Mouse (Mus musculus): ENCODE data around the gene Pde10a. TPM values are rescaled to one million over a fixed set of nuclear protein-coding genes. Genes with fewer than 3 reads are reported as not detected.
"Not testable (repeated sequence)": the region's sequence is repeated elsewhere in the genome, so short reads cannot be mapped to it uniquely, and the experiment has no call there.

The Pde10a gene
- polyA plus RNA-seq, 1 experiment from 2014 or later, result 6.2 TPM

GRCm38 (mm10) chr17:8657661-8658060 is 132.5 kb downstream of the Pde10a start:
- no peak overlapping the region for H3K4me3 ChIP-seq
- no peak overlapping the region for H3K9ac ChIP-seq
- no peaks in the 10 kb centered on the region for H3K9me3 ChIP-seq
- WGBS, result 68% methylated on average over 9 of the region's 9 CpGs
- no peak overlapping the region for H3K4me2 ChIP-seq
- no peak for ATAC-seq (ENCODE audit: insufficient number of reproducible peaks, insufficient read depth, low FRiP score, low TSS enrichment, low read depth)
- H3K36me3 ChIP-seq, result no peaks in the 10 kb centered on the region
- H3K4me1 ChIP-seq, result no peaks in the 10 kb centered on the region
- H3K27me3 ChIP-seq, result no peaks in the 10 kb centered on the region
- no peak overlapping the region for H3K27ac ChIP-seq

GRCm38 (mm10) chr17:8658751-8659454 is 133.7 kb downstream of the Pde10a start:
- H3K9ac ChIP-seq, result no peak overlapping the region
- H3K27ac ChIP-seq, result no peak overlapping the region
- 65% methylated on average over 16 of the region's 16 CpGs for WGBS
- H3K36me3 ChIP-seq, result no peaks in the 10 kb centered on the region
- H3K4me3 ChIP-seq, result no peak overlapping the region
- H3K4me1 ChIP-seq, result no peaks in the 10 kb centered on the region
- no peaks in the 10 kb centered on the region for H3K9me3 ChIP-seq
- no peak for ATAC-seq (ENCODE audit: insufficient number of reproducible peaks, insufficient read depth, low FRiP score, low TSS enrichment, low read depth)
- H3K4me2 ChIP-seq, result no peak overlapping the region
- no peaks in the 10 kb centered on the region for H3K27me3 ChIP-seq

DNA sequence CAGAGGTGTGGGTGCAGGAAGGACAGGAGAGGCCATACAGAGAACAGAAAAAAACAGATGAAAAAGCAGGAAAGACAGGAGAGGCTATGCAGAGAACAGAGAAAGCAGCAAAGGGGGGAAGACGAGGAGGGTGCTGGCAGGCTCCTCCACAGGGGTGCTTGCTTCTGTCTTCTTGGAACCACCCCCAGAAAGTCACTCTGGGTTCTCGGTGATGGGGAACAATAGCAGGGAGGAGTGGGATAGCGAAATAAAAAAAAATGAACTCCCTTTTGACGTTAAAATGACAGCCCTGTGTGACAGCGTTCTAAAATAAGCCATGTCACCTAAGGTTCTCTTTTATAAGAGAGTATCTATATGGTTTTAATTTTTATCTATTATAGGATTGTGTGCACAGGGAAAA is 141.7 kb downstream of the Pde10a start:
- H3K27me3 ChIP-seq, result no peaks in the 10 kb centered on the region
- H3K27ac ChIP-seq, result no peak overlapping the region
- no peak overlapping the region for H3K9ac ChIP-seq
- ATAC-seq (ENCODE audit: insufficient number of reproducible peaks, insufficient read depth, low FRiP score, low TSS enrichment, low read depth), result no peak
- H3K4me3 ChIP-seq, result no peak overlapping the region
- H3K4me2 ChIP-seq, result no peak overlapping the region
- H3K9me3 ChIP-seq, result no peaks in the 10 kb centered on the region
- H3K4me1 ChIP-seq, result no peaks in the 10 kb centered on the region
- 66% methylated on average over 5 of the region's 5 CpGs for WGBS
- H3K36me3 ChIP-seq, result no peaks in the 10 kb centered on the region

- Histone ChIP-seq H3K9me3 (no peaks in the 10 kb centered on the region), H3K4me3 (no peak overlapping the region), H3K27me3 (peaks cover 2% of the 10 kb centered on the region; the same call in 1 of the 2 replicates), H3K4me2 (no peak overlapping the region), H3K4me1 (no peaks in the 10 kb centered on the region), H3K27ac (no peak overlapping the region), H3K36me3 (no peaks in the 10 kb centered on the region), H3K9ac (no peak overlapping the region)
- 86% methylated on average over 2 of the region's 2 CpGs for WGBS
- no peak for ATAC-seq (ENCODE audit: insufficient number of reproducible peaks, insufficient read depth, low FRiP score, low TSS enrichment, low read depth)
Measured at GRCm38 (mm10) chr17:8674651-8675050, 149.5 kb downstream of the Pde10a start.

DNA sequence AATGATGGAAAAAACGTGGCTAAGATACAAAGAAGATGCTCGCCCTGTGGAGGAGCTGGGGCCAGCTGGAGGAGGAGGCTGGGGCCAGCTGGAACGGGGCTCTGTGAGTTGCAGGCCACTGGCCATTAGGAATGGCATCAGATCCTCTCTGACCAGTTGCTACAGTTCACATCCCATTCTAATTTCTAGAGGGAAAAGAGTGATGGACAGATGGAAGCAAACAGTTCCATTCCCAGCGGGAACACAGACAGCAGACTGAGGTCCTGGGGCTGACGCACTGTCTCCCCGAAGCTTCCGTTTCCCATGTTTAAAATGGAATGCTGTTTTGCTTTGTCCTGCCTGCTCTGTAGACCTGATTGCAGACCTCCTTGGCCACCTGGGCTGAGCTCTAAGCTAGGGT is 161.2 kb downstream of the Pde10a start:
- H3K36me3 ChIP-seq, result no peaks in the 10 kb centered on the region
- H3K9me3 ChIP-seq, result no peaks in the 10 kb centered on the region
- no peak for ATAC-seq (ENCODE audit: insufficient number of reproducible peaks, insufficient read depth, low FRiP score, low TSS enrichment, low read depth)
- H3K27ac ChIP-seq, result no peak overlapping the region
- H3K4me1 ChIP-seq, result no peaks in the 10 kb centered on the region
- H3K9ac ChIP-seq, result no peak overlapping the region
- no peak overlapping the region for H3K4me2 ChIP-seq
- H3K4me3 ChIP-seq, result no peak overlapping the region
- 72% methylated on average over 7 of the region's 7 CpGs for WGBS
- H3K27me3 ChIP-seq, result no peaks in the 10 kb centered on the region

DNA sequence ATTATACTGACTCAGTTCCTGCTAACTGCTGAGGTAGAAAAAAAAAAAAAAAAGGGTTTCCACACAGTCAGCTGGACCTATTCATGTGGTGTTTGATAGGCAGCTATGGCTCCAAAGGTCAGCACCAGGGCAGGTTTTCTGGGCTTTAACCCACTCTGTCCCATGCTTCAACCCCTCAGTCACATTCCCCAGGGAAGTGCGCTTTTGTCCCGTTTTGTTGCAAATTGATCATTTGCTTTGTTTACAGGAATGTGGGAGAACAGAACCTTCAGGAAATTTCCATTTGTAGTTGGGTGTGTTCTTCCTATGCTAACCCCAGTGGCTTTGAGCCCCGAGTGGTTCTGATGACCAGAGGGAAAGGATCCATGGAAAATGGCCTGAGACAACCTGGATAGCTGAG is 162.9 kb downstream of the Pde10a start:
- H3K4me1 ChIP-seq, result no peaks in the 10 kb centered on the region
- 57% methylated on average over 3 of the region's 3 CpGs for WGBS
- H3K9ac ChIP-seq, result no peak overlapping the region
- no peaks in the 10 kb centered on the region for H3K36me3 ChIP-seq
- H3K9me3 ChIP-seq, result no peaks in the 10 kb centered on the region
- no peak overlapping the region for H3K4me3 ChIP-seq
- no peak overlapping the region for H3K27ac ChIP-seq
- H3K27me3 ChIP-seq, result no peaks in the 10 kb centered on the region
- H3K4me2 ChIP-seq, result no peak overlapping the region
- ATAC-seq (ENCODE audit: insufficient number of reproducible peaks, insufficient read depth, low FRiP score, low TSS enrichment, low read depth), result no peak

DNA sequence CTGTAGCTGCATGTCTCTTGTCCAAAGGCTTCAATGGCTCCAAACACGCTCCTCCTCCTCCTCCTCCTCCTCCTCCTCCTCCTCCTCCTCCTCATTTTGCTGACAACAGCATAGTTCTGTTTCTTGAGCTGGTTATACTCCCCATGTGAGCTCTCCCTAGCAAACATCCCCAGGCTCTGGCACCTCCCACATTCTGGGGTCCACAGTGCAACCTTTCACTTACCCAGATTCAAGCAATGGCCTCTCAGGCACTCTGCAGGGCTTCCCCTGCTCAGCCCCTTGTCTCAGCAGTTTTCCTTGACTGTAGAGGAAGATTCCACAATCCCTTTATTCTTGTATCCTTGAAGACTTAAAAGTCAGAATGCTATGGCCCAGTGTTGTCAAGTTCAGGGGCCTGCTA is 173.1 kb downstream of the Pde10a start:
- no peak for ATAC-seq (ENCODE audit: insufficient number of reproducible peaks, insufficient read depth, low FRiP score, low TSS enrichment, low read depth)
- no peaks in the 10 kb centered on the region for H3K27me3 ChIP-seq
- no peak overlapping the region for H3K9ac ChIP-seq
- no peak overlapping the region for H3K4me2 ChIP-seq
- WGBS, result 77% methylated on average over 1 of the region's 1 CpGs
- no peak overlapping the region for H3K27ac ChIP-seq
- no peaks in the 10 kb centered on the region for H3K4me1 ChIP-seq
- peaks cover 5% of the 10 kb centered on the region; the same call in 1 of the 2 replicates for H3K9me3 ChIP-seq
- no peaks in the 10 kb centered on the region for H3K36me3 ChIP-seq
- no peak overlapping the region for H3K4me3 ChIP-seq

- H3K27ac ChIP-seq, result no peak overlapping the region
- H3K4me3 ChIP-seq, result no peak overlapping the region
- no peak overlapping the region for H3K4me2 ChIP-seq
- peaks cover 5% of the 10 kb centered on the region; the same call in 1 of the 2 replicates for H3K9me3 ChIP-seq
- no peaks in the 10 kb centered on the region for H3K27me3 ChIP-seq
- no peaks in the 10 kb centered on the region for H3K4me1 ChIP-seq
- WGBS, result 75% methylated on average over 3 of the region's 3 CpGs
- no peak for ATAC-seq (ENCODE audit: insufficient number of reproducible peaks, insufficient read depth, low FRiP score, low TSS enrichment, low read depth)
- H3K36me3 ChIP-seq, result no peaks in the 10 kb centered on the region
- no peak overlapping the region for H3K9ac ChIP-seq
Measured at GRCm38 (mm10) chr17:8698793-8699192, 173.6 kb downstream of the Pde10a start.

GRCm38 (mm10) chr17:8701096-8701495 is 175.9 kb downstream of the Pde10a start:
- no peak overlapping the region for H3K4me2 ChIP-seq
- peaks cover 5% of the 10 kb centered on the region; the same call in 1 of the 2 replicates for H3K9me3 ChIP-seq
- H3K36me3 ChIP-seq, result no peaks in the 10 kb centered on the region
- no peak overlapping the region for H3K9ac ChIP-seq
- H3K27me3 ChIP-seq, result no peaks in the 10 kb centered on the region
- no peaks in the 10 kb centered on the region for H3K4me1 ChIP-seq
- WGBS, result 58% methylated on average over 7 of the region's 7 CpGs
- no peak overlapping the region for H3K27ac ChIP-seq
- ATAC-seq (ENCODE audit: insufficient number of reproducible peaks, insufficient read depth, low FRiP score, low TSS enrichment, low read depth), result no peak
- no peak overlapping the region for H3K4me3 ChIP-seq

DNA sequence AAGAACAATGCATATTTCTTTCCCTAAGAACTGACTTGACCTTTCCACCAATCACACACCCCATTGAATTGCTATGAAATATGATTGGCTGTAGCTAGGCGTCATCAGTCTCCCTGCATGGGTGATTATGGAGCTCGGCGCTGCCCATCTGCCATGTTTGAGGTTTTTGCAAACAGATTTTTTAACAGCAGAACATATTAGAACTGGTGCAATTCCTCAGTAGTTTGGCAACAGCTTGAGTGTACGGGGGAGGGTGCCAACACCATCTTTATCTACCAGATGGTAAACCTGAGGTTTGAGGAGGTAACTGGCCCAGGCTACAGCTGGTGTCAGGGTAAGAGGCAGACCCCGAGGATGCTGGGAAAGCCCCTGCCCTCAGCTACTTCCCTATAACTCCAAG is 177.3 kb downstream of the Pde10a start:
- H3K27ac ChIP-seq, result no peak overlapping the region
- no peak for ATAC-seq (ENCODE audit: insufficient number of reproducible peaks, insufficient read depth, low FRiP score, low TSS enrichment, low read depth)
- no peaks in the 10 kb centered on the region for H3K9me3 ChIP-seq
- no peak overlapping the region for H3K4me2 ChIP-seq
- 84% methylated on average over 5 of the region's 5 CpGs for WGBS
- H3K9ac ChIP-seq, result no peak overlapping the region
- no peak overlapping the region for H3K4me3 ChIP-seq
- H3K36me3 ChIP-seq, result no peaks in the 10 kb centered on the region
- no peaks in the 10 kb centered on the region for H3K27me3 ChIP-seq
- no peaks in the 10 kb centered on the region for H3K4me1 ChIP-seq

DNA sequence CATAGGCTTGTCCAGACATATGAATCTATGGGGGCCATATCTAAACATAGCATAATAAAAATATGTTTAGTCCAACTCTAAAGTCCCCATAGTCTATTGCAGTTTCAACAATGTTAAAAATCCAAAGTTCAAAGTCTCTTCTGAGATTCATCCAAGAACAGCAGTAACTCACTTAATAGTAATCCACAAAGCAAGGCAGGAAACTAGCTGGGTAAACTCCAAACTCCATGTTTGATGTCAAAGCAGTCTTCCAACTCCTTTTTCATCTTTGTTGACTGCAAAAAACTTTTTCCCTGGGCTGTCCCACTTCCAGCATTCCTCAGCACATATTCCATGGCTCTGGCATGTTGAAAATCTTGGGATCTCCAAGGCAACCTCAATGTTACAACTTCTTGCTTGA is 182.8 kb downstream of the Pde10a start:
- Histone ChIP-seq H3K4me1 (peaks cover 5% of the 10 kb centered on the region; the same call in 1 of the 2 replicates), H3K27ac (no peak overlapping the region), H3K36me3 (no peaks in the 10 kb centered on the region), H3K27me3 (no peaks in the 10 kb centered on the region), H3K9ac (no peak overlapping the region), H3K4me2 (no peak overlapping the region), H3K9me3 (0 out of 2 replicates have a peak, but pooled peaks cover 3% of the 10 kb centered on the region), H3K4me3 (no peak overlapping the region)
- no peak for ATAC-seq (ENCODE audit: insufficient number of reproducible peaks, insufficient read depth, low FRiP score, low TSS enrichment, low read depth)

GRCm38 (mm10) chr17:8712734-8713133 is 187.6 kb downstream of the Pde10a start:
- H3K9ac ChIP-seq; H3K27me3 ChIP-seq; H3K4me2 ChIP-seq; ATAC-seq (ENCODE audit: insufficient number of reproducible peaks, insufficient read depth, low FRiP score, low TSS enrichment, low read depth); H3K27ac ChIP-seq; H3K36me3 ChIP-seq; H3K4me1 ChIP-seq; H3K4me3 ChIP-seq; H3K9me3 ChIP-seq: not testable (repeated sequence)
- WGBS, result 95% methylated on average over 2 of the region's 2 CpGs

All from embryonic facial prominence, embryonic 13.5 days (tissue).